Mouse (Mus musculus) liver, adult (tissue): ENCODE data around the gene Kcnc1.

ENCODE experiments used
- GATA4 ChIP-seq: IDR thresholded peaks from 2 replicates; pipeline ENCODE4 v1.6.1; 2014; ENCODE audit warnings: mild to moderate bottlenecking, low read length; ENCODE audit not compliant: insufficient replicate concordance

The Kcnc1 gene

DNA sequence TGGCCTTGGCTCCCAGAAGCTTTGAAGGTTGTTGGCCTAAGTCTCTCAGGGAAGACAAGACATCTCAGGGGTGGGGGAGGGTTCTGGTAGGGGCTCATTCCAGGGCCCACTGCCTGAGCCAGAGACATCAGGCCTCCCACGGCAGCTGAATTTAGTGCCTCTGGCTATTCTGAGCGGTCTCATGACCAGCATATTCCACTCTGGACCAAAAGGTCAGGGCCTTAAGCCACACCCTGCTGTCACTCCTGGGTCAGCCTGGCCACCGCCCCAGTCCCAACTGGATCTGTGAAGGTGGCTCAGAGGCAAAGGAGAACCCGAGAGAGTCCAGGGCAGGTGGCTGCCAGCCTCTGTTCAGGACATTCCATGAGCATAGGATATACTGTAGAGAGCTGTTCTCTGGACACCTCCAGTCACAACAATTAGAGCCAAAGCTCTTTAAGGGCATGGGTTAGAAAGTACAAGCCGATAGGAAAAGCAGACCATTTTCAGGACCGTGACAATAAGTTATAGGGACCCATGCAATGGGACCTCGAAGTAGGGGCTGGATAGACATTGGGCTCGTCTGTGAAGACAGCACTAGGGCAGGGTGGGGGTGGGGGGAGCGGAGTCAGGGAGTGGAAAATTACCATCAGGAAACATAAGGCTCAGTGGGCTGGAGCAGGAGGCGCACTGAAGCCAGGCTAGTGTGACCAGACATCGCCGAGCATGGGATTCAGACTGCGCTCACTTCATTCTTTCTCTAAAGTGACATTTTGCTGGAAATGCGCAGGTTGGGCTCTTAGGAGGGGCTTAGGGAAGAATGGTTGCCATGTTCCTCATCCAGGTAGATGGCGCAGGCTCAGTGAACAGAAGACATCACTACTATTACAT is 7.6 kb downstream of the Kcnc1 start:
- no peak for TF ChIP-seq GATA4

DNA sequence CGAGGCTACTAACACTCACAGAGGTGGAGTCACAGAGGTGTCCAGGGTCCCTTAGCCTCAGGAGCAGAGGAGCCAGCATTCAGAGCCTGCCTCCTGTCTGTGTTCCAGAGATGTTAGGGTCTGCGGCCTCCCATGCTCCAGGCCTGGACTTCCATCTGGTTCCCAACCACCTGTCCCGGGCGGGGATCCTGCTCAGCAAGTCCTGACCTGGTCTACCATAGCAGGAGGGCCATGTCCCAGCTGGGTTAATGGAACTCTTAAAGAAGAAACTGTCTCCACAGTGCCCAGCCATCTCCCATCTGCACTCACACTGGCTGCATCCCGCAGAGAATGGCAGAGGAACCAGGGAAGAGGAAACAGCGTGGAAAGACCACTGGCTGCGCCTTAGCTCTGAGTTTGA is 8.5 kb downstream of the Kcnc1 start:
- no peak for TF ChIP-seq GATA4

DNA sequence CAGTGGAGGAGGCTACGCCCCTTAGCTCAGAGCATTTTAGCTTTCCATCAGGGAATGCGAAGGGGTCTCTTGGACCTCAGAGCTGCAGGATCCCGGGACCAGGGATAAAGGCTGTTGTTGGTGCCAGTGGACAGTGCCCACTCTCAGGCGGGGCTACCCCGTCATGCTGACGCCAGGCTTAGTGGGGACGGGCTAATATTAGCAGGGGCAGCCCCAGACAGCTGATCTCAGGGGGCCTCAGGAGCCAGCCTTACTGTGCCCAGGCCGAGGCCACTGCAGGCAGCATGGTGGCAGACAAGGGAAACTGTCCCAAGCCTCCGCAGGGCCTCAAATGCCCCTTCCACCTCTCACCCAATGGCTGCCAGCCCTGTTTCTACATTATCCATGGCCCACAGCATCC is 12.3 kb downstream of the Kcnc1 start:
- TF ChIP-seq GATA4: no peak

DNA sequence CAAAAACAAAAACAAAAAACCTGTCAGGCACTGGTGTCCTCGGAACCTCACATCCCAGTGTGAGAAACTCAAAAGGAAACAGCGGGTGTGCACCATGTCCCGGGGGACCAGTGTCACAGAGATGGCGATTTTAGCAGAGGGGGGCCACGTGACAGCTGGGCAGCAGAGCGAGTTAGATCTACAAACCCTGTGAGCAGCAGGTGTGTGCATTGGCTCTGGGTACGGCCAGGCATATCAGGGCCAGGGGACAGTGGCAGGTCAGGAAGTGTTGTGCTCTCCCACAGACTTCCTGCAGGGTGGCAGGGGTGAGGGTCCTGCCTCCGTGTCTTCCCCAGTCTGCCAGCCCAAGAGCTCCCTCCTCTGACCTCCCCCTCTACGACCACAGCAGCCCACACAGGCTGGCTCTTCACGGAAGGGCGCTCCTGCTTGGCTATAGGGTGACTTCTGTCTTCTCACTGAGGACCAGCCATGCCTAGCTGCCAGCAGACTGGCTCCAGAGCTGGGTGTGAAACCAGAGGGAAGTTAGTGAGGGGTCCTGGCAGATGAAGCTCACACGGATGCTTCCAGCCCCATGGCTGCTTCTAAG is 13.0 kb downstream of the Kcnc1 start:
- no peak for TF ChIP-seq GATA4

DNA sequence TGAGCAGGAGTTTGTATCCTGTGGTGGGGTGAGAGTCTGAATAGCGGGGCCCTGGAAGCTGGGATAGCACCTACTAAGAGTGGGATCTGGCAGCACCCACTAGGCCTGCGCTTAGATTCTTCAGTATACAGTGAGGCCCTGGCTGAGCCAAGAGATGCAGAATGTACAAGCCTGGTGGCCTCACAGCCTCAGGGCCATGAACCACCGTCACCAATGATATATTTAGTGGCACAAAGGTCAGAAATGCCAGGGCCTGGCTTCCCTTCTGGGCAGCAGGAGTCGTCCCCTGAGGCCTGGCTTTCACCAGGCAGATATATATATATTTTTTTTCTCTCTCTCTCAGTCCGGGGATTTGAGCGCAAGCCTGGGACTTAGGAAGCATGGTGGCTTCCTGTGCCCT is 14.4 kb downstream of the Kcnc1 start:
- no peak for TF ChIP-seq GATA4

DNA sequence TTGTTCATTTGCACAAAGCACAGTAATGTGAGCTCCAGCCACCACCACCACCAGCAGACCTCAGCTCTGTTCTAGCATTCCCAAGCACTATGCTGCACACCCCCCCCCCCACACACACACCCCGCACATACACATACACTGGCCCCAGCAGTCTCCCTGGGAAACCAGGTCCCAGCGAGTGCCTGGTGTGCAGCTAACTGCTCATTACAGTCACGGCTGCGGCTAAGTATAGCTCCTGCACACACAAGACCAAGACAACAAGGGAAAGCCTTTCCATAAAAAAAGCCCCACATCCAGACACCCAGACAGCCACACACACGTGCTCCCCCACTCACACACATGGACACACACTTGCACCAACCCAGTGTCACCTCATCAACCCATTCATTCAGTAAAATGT is 16.5 kb downstream of the Kcnc1 start:
- TF ChIP-seq GATA4: no peak

DNA sequence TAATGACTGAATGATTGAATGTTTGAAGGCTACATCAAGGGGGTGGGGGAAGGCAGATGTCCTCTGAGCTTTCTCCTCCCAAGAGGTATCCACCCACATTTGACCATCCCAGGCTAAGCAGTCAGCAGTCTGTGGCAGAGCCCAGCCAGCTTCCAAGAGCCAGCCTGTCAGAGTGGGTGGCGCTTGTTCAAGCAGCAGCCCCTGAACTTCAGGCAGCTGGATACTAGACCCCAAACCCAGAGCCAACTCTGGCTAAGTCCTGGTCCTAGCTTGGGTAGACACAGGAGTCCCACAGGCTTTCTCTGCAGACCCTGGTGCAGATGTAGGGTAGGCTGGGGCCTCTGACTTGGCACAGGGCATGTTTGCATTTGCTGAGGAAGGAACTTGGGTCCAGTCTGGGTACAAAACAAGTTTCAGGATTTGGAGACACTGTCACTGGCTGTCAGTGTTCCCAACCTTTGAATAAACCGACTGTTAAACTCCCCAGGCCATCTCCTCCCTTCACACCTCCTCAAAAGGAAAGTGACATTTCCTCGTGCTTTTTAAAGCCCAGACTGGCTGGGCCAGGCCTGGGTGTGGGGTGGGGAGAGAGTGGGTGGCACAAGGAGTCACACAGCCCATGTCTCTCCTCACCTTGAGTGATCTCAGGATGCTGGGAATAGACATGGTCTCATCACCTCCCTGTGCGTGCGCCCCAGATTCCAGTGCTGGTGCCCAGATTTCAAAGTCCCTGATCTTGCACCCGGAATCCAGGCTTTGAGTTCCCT is 17.8 kb downstream of the Kcnc1 start:
- TF ChIP-seq GATA4: no peak

DNA sequence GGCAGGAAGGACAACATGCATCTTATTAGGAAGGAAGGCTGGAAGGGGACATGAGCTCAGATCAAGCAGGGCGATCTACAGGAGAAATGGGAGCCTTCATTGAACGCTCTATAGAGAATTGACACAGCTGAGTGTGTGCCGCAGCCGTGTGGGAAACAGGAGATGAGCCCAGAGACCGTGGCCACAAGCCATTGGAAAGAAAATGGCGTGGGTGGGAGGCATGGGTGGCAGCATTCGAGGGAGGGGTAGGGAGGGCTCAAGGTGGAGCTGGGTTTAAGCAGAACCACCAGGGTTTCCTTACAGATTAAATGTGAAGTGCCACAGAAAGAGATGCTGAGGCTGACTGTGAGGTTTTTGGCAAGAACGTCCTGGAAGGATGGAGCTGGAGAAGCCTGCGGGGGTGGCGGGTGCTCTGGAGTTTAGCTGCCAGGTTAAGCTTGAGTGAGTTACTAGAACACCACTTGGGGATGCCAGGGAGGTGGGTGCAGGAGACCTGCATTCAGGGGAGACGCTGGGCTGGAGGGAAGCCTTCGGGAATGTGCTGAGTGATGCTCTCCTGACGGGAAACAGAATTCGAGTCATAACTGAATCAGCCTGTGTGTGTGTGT is 19.6 kb downstream of the Kcnc1 start:
- no peak for TF ChIP-seq GATA4

DNA sequence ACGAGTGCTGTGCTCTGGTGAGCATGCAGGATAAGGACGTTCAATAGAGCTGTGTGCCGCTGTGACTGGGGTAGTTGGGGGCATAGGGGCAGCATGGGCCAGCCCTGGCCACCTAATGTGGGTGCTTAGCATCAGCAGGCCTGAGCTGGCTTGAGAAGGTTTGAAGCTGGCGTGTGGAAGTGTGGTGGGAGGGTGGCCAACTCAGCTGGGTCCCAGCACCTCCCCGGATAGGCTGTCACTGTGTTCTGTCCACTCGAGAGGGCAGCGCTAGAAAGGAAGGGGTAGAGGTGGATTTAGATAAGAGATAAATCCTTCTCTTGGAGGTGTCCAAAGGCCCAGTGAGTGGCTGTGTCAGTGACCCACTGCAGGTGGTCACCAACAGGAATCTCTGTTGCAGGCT is 21.2 kb downstream of the Kcnc1 start:
- TF ChIP-seq GATA4: no peak

DNA sequence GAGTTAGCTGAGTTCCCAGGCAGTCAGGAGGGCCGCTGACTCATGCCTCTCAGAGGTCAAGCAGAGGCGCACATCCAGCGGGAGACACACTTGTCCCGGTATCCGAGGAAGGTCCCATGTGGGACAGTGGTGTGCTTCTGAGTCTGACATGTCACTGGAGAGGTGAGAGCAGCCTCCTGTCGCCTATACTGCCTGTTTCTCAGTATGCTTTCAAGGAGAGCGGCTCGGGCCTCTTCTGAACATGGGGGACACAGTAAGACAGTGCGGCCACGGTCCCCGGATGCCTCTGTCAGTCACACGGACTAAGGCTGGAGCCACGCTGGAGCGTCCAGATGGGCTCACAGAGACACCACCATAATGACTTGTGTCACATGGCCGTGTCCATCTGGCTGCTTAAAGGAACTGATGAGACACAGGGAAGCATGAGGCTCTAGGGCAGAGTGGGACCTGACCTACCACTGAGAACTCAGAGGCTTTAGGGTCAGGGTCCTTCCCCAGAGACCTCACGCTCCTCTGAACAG is 21.9 kb downstream of the Kcnc1 start:
- no peak for TF ChIP-seq GATA4

DNA sequence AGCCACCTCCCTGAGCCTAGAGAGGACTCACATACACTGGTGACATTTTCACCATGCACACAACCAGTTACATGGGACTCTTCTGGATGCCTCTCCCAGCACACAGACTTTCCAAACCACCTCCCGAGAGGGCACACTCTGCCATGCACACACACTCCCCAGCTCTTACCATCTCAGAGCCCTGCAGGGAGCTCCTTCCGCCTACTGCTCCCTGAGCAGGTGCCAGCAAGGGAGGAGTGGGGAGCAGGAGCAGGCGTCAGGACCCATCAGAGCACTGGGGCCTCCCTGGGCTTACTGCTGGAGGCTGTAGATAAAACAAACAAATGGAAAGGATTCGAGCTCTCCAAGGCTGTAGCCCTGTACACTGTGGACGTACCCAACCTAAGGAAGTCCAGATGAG is 25.2 kb downstream of the Kcnc1 start:
- TF ChIP-seq GATA4: no peak

DNA sequence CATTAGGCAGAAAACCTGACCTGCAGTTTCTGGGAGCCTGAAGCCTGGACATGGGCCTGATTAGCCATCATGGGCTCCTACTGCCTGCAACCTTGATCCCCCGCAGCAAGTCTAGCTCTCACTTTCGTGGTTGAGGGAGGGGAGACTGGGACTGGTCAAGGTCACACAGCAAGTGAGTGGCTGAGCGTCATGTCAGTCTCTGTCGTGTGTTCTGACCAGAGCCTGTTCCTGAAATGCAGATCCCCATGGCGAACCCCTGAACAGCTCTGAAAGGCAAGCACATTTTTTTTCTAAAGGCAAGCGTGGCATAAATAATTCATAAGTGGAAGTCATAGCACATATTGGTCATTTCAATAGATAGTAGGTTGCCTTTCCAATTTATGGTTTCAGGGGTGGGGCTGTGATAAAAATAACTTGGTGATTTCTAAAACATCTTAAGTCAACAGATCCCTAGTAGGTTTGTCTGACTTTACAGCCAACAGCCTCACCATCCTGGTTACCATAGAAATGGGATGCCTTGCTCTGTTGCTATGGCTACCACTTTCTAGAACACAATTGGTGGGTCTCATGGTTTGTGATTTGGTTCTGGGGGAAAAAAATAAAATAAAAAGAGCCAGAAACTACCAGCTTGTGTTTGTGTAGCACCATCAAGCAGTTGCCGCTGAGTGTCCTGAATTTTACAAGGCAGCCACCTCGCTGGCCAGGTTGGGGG is 25.9 kb downstream of the Kcnc1 start:
- TF ChIP-seq GATA4: no peak

DNA sequence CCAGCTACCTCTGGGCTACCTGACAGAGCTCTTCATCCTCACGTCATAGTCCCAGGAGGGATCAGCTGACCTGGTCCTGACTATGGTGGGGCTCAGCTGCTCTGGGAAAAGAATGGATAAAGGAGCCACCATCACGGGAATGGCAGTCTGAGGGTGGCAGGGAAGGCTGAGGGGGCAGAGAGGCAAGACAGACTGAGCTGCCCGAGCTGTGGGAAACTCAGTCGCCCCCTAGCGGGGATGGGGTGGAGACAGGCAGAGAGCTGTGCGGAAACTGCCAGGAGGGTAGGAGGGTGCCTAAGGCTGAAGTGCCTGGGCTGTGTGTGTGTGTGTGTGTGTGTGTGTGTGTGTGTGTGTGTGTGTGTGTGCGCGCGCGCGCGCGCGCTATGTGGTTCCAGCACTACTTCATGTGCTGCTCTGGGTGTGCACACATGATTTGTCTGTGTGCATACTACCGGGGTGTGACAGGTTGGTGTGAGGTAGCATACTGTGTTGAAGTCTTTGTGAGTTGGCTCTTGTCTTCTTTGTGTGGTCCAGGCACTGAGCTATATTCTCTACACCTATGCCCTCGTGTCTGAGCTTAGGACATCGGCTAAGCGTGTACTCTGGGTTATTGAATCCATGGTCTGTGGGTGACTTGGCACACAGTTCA is 26.6 kb downstream of the Kcnc1 start:
- no peak for TF ChIP-seq GATA4

DNA sequence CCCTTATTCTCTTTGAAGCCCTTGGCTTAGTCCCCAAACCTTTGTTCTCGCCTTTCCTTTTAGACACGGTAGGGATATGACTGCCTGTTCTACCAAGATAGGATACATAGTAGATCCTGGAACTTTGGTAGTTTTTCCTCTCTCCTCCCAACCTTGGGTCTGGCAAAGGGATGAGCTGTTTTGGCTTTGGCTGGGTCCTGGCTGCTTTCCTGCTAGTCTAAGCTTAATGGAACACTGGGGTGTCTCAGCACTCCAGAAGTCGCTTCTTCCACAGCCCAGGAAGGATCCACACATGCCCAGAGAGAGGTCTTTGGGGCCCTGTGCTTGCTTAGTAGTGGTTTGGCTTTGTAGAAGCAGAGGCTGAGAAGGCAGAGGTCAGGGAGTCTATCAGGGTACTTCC is 27.7 kb downstream of the Kcnc1 start:
- TF ChIP-seq GATA4: no peak
